Mouse (Mus musculus) small intestine, adult 2 months (tissue): ENCODE results near the gene Panx1.

Experiments
- CTCF ChIP-seq: fragments of 200-500 bp; IDR thresholded peaks from 2 replicates; pipeline ENCODE4 v1.5.1; 2012; ENCODE audit warnings: low read depth, mild to moderate bottlenecking, control low read depth, inconsistent platforms, low read length, moderate library complexity, mixed read lengths; ENCODE audit not compliant: insufficient replicate concordance, insufficient read length; ENCODE audit errors: extremely low read depth
- POLR2A ChIP-seq: fragments of 200-500 bp; IDR thresholded peaks from 2 replicates; pipeline ENCODE4 v1.6.1; 2012; ENCODE audit warnings: low read depth, mild to moderate bottlenecking, control low read depth, inconsistent platforms, low read length, moderate library complexity

DNA sequence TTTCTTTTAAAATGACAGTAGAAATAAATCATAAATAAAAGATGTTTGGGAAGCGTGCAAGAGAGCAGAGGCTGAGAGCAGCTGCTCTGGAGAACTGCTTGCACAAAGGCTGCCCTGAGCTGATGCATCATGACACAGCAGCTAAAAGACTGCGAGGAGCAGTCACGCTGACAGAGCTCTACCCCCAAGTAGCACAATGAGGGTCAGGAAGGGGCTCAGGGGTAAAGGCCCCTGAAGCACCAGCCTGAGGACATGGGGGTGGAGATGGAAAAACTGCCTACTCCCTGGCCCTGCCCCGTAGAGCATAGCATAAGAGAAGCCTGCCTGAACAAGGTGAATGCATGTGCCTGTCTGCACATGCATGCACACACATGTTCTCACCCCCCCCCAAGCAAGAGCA is 8.5 kb downstream of the Panx1 start:
- TF ChIP-seq CTCF (no peak), POLR2A (no peak)
